Mouse (Mus musculus) limb, embryonic 15.5 days (tissue): ENCODE measurements around the gene H2-T23. TPM values are rescaled to one million over a fixed set of nuclear protein-coding genes. Genes with fewer than 3 reads are reported as not detected.

Experiments
- polyA plus RNA-seq: library from polyadenylated mRNA; unstranded; fragments of >200 nt; fragmentation: Nextera tagmentation; extraction: Ambion mirVana; gene quantifications from 2 replicates; pipeline ENCODE4 v1.2.1, GENCODE M21; 2015

H2-T23 gene
- polyA plus RNA-seq, 1 experiment from 2014 or later: 19.2 TPM

Other genes starting within 250 kb of the H2-T23 start
- gene Ier3, start 211.2 kb downstream of the H2-T23 start, polyA plus RNA-seq: 23.2 and 27.5 TPM in 2 replicates
- 60.2 and 70.9 TPM in 2 replicates for gene Flot1, start 209.6 kb downstream of the H2-T23 start, polyA plus RNA-seq
- gene Tubb5, start 194.5 kb downstream of the H2-T23 start, polyA plus RNA-seq: 811 and 833 TPM in 2 replicates
- 13.0 and 15.0 TPM in 2 replicates for gene Mdc1, start 191.3 kb downstream of the H2-T23 start, polyA plus RNA-seq
- 55.5 and 59.0 TPM in 2 replicates for gene Nrm, start 171.5 kb downstream of the H2-T23 start, polyA plus RNA-seq
- 24.8 and 28.8 TPM in 2 replicates for gene Ppp1r18, start 167.3 kb downstream of the H2-T23 start, polyA plus RNA-seq
- gene Dhx16, start 153.0 kb downstream of the H2-T23 start, polyA plus RNA-seq: 36.8 and 41.3 TPM in 2 replicates
- gene 2310061I04Rik, start 135.4 kb downstream of the H2-T23 start, polyA plus RNA-seq: 18.0 and 23.0 TPM in 2 replicates
- 58.9 and 59.1 TPM in 2 replicates for gene Atat1, start 122.8 kb downstream of the H2-T23 start, polyA plus RNA-seq
- 72.4 and 77.1 TPM in 2 replicates for gene Mrps18b, start 116.5 kb downstream of the H2-T23 start, polyA plus RNA-seq
- gene Ppp1r10, start 116.4 kb downstream of the H2-T23 start, polyA plus RNA-seq: 35.0 and 40.1 TPM in 2 replicates
- 84.7 and 84.9 TPM in 2 replicates for gene Abcf1, start 63.1 kb downstream of the H2-T23 start, polyA plus RNA-seq
- gene Gnl1, start 53.0 kb downstream of the H2-T23 start, polyA plus RNA-seq: 53.7 and 60.0 TPM in 2 replicates
- gene Prr3, start 52.6 kb downstream of the H2-T23 start, polyA plus RNA-seq: 33.8 and 36.0 TPM in 2 replicates
- 2.8 and 2.9 TPM in 2 replicates for gene H2-T24, start 12.3 kb downstream of the H2-T23 start, polyA plus RNA-seq
- gene H2-T22, start 9.9 kb upstream of the H2-T23 start, polyA plus RNA-seq: 29.0 and 32.3 TPM in 2 replicates
- not detected in 2 replicates for gene Gm6034, start 10.1 kb upstream of the H2-T23 start, polyA plus RNA-seq
- not detected in 2 replicates for gene Gm11127, start 25.5 kb upstream of the H2-T23 start, polyA plus RNA-seq
- not detected in 2 replicates for gene Gm19684, start 88.8 kb upstream of the H2-T23 start, polyA plus RNA-seq
- not detected in 2 replicates for gene Gm7030, start 96.6 kb upstream of the H2-T23 start, polyA plus RNA-seq
- gene Gm8909, start 135.7 kb upstream of the H2-T23 start, polyA plus RNA-seq: not detected in 2 replicates
- not detected in 2 replicates for gene H2-T3, start 157.4 kb upstream of the H2-T23 start, polyA plus RNA-seq
- gene Rpp21, start 225.2 kb upstream of the H2-T23 start, polyA plus RNA-seq: 89.3 and 104 TPM in 2 replicates
- gene Trim39, start 239.4 kb upstream of the H2-T23 start, polyA plus RNA-seq: 16.7 and 17.5 TPM in 2 replicates